Mouse (Mus musculus) myocyte (in vitro differentiated cells): ENCODE results near the gene Itga2. TPM values are rescaled to one million over a fixed set of nuclear protein-coding genes. Genes with fewer than 3 reads are reported as not detected.

Experiments
- H3K27me3 ChIP-seq: one replicate; pipeline ENCODE4 v1.6.1; 2011; ENCODE audit not compliant: control insufficient read depth, insufficient read depth, insufficient read length
- H3K36me3 ChIP-seq: one replicate; pipeline ENCODE4 v1.6.1; 2011; ENCODE audit not compliant: control insufficient read depth, insufficient read depth
- H3K4me2 ChIP-seq: one replicate; pipeline ENCODE4 v1.6.1; 2011; ENCODE audit warnings: low read depth, control low read depth
- H3K4me3 ChIP-seq: one replicate; pipeline ENCODE4 v1.5.1; 2011; ENCODE audit warnings: mild to moderate bottlenecking, control low read depth, moderate library complexity
- H3K79me2 ChIP-seq: one replicate; pipeline ENCODE4 v1.6.1; 2011; ENCODE audit not compliant: control insufficient read depth, insufficient read depth
- H3ac ChIP-seq: one replicate; pipeline ENCODE4 v1.6.1; 2011; ENCODE audit not compliant: control insufficient read depth, insufficient read length
- CEBPB ChIP-seq: IDR thresholded peaks from 2 replicates; pipeline ENCODE4 v1.6.1; 2011; ENCODE audit warnings: mild to moderate bottlenecking, moderate library complexity; ENCODE audit not compliant: poor library complexity, insufficient read depth, severe bottlenecking
- E2F4 ChIP-seq: IDR thresholded peaks from one replicate; pipeline ENCODE4 v1.6.1; 2011; ENCODE audit warnings: mild to moderate bottlenecking, control low read depth, moderate library complexity; ENCODE audit not compliant: insufficient read depth
- MAX ChIP-seq: IDR thresholded peaks from one replicate; pipeline ENCODE4 v1.6.1; 2011; ENCODE audit warnings: low read depth, mild to moderate bottlenecking, control low read depth
- MYOD1 ChIP-seq, 3 experiments: IDR thresholded peaks; one replicate each; pipeline ENCODE4 v1.6.1; 2011; ENCODE audit warnings: control low read depth in 2 of 3, low read depth in 2 of 3, mild to moderate bottlenecking in 2 of 3, moderate library complexity in 1 of 3; ENCODE audit not compliant: insufficient read length in 2 of 3, control insufficient read depth in 1 of 3
- MYOG ChIP-seq, 3 experiments: IDR thresholded peaks; one replicate each; pipeline ENCODE4 v1.6.1; 2011; ENCODE audit warnings: control low read depth in 2 of 3, low read depth in 2 of 3, mild to moderate bottlenecking in 2 of 3; ENCODE audit not compliant: insufficient read length in 2 of 3, control insufficient read depth in 1 of 3, insufficient read depth in 1 of 3
- POLR2A ChIP-seq: IDR thresholded peaks from one replicate; pipeline ENCODE4 v1.6.1; 2011; ENCODE audit warnings: low read depth, mild to moderate bottlenecking, control low read depth, moderate library complexity; ENCODE audit not compliant: insufficient read length
- POLR2AphosphoS2 ChIP-seq: IDR thresholded peaks from one replicate; pipeline ENCODE4 v1.6.1; 2011; ENCODE audit warnings: low read depth, control low read depth; ENCODE audit not compliant: insufficient read length
- REST ChIP-seq: IDR thresholded peaks from one replicate; pipeline ENCODE4 v1.6.1; 2011; ENCODE audit warnings: mild to moderate bottlenecking, control low read depth, moderate library complexity; ENCODE audit not compliant: insufficient read depth, insufficient read length
- SRF ChIP-seq: IDR thresholded peaks from one replicate; pipeline ENCODE4 v1.6.1; 2011; ENCODE audit warnings: low read depth; ENCODE audit not compliant: control insufficient read depth, insufficient read length
- TCF12 ChIP-seq: IDR thresholded peaks from one replicate; pipeline ENCODE4 v1.6.1; 2011; ENCODE audit warnings: mild to moderate bottlenecking, control low read depth; ENCODE audit not compliant: poor library complexity, insufficient read depth, severe bottlenecking
- TCF3 ChIP-seq: IDR thresholded peaks from one replicate; pipeline ENCODE4 v1.6.1; 2011; ENCODE audit warnings: low read depth, control low read depth; ENCODE audit not compliant: insufficient read length
- USF1 ChIP-seq: IDR thresholded peaks from one replicate; pipeline ENCODE4 v1.6.1; 2011; ENCODE audit warnings: low read depth, mild to moderate bottlenecking, control low read depth, moderate library complexity
- polyA plus RNA-seq: library from polyadenylated mRNA; unstranded; fragments of >200 nt; fragmentation: generic; extraction: Trizol; gene quantifications from one replicate; pipeline ENCODE4 v1.2.1, GENCODE M21; 2012; ENCODE audit warnings: missing spikeins

Gene Itga2
- polyA plus RNA-seq, 1 experiment, result 0.01 TPM

DNA sequence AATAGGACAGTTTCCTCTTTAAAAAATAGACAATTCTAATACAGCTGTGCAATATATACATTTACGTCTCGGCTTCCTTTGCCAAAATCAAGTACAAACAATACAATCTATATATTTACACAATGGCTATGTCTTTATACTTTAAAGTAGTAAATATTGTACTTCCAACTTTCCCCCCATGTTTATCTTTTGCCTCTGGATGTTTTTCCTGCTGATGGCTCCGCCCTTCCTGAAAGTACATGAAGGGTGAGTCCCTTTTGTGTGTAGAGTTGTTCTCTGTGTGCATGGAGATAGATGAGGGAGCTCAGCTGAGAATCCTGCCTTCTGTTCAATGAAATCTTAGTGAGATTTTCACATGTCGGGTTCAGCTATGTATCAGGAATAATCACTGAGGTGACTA lies 98.5 kb downstream of the Itga2 start:
- Histone ChIP-seq H3K79me2 (no peaks in the 10 kb centered on the region), H3K4me3 (no peak overlapping the region), H3K4me2 (no peak overlapping the region), H3ac (no peak overlapping the region), H3K27me3 (no peaks in the 10 kb centered on the region), H3K36me3 (peaks cover 3% of the 10 kb centered on the region)
- no peak for TF ChIP-seq TCF12
- no peak for TF ChIP-seq CEBPB
- TF ChIP-seq POLR2AphosphoS2, result no peak
- no peak for TF ChIP-seq SRF
- TF ChIP-seq MAX, result no peak
- no peak for TF ChIP-seq E2F4
- TF ChIP-seq MYOG (IDR thresholded peaks at IDR 0.05; ENCODE audit: control insufficient read depth in 1 of 3, insufficient read depth in 1 of 3, insufficient read length in 2 of 3, low read depth in 2 of 3), result no peak
- TF ChIP-seq MYOD1 (IDR thresholded peaks at IDR 0.05; ENCODE audit: control insufficient read depth in 1 of 3, insufficient read length in 2 of 3, low read depth in 2 of 3), result no peak
- TF ChIP-seq TCF3, result no peak
- TF ChIP-seq POLR2A, result no peak
- no peak for TF ChIP-seq USF1
- TF ChIP-seq REST, result no peak

- TF ChIP-seq POLR2A (no peak), SRF (no peak), MYOG (IDR thresholded peaks at IDR 0.05; ENCODE audit: control insufficient read depth in 1 of 3, insufficient read depth in 1 of 3, insufficient read length in 2 of 3, low read depth in 2 of 3) (no peak), USF1 (no peak), MAX (no peak), TCF12 (no peak), TCF3 (no peak), E2F4 (no peak), CEBPB (no peak), REST (no peak), MYOD1 (IDR thresholded peaks at IDR 0.05; ENCODE audit: control insufficient read depth in 1 of 3, insufficient read length in 2 of 3, low read depth in 2 of 3) (no peak), POLR2AphosphoS2 (no peak)
Observed at GRCm38 (mm10) chr13:114832761-114833160, 99.1 kb downstream of the Itga2 start.

GRCm38 (mm10) chr13:114831367-114831833 lies 100.5 kb downstream of the Itga2 start:
- Histone ChIP-seq H3K79me2 (no peaks in the 10 kb centered on the region), H3K36me3 (peaks cover 9% of the 10 kb centered on the region), H3ac (no peak overlapping the region), H3K4me3 (no peak overlapping the region), H3K27me3 (no peaks in the 10 kb centered on the region), H3K4me2 (no peak overlapping the region)
- TF ChIP-seq MAX (no peak), REST (no peak), POLR2AphosphoS2 (no peak), POLR2A (no peak), E2F4 (no peak), TCF12 (no peak), SRF (no peak), TCF3 (no peak), CEBPB (no peak), MYOD1 (IDR thresholded peaks at IDR 0.05; ENCODE audit: control insufficient read depth in 1 of 3, insufficient read length in 2 of 3, low read depth in 2 of 3) (no peak), USF1 (no peak), MYOG (IDR thresholded peaks at IDR 0.05; ENCODE audit: control insufficient read depth in 1 of 3, insufficient read depth in 1 of 3, insufficient read length in 2 of 3, low read depth in 2 of 3) (no peak)

More at GRCm38 (mm10) chr13:114832761-114833160, 99.1 kb downstream of the Itga2 start:
- Histone ChIP-seq H3K79me2 (no peaks in the 10 kb centered on the region), H3K36me3 (peaks cover 9% of the 10 kb centered on the region), H3K4me3 (no peak overlapping the region), H3K4me2 (no peak overlapping the region), H3ac (no peak overlapping the region), H3K27me3 (no peaks in the 10 kb centered on the region)

DNA sequence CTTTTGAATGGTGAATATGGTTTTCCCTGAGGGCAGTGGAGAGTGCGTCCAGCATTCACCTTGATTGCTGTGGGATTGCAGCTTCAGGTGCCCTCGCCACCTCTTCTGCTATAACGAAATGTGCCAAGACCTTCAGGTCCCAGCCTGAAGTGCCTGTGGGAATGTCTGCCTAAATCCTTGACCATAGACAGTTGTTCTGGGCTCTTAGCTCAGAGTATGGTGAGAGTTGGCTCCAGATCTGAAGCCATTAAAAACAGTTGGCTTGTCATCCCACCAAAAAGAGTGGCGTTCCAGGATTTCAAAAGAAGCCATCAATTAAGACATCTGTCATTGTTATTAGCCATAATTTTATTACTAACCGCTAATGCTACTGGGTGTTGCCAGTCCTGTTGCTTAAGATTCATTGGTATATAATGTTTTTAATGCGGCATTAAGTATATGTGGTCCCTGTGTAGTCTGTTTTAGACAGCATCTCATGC lies 106.5 kb downstream of the Itga2 start:
- Histone ChIP-seq H3K27me3 (no peaks in the 10 kb centered on the region), H3ac (no peak overlapping the region), H3K4me3 (no peak overlapping the region), H3K79me2 (peaks cover 5% of the 10 kb centered on the region), H3K4me2 (no peak overlapping the region), H3K36me3 (peaks cover 37% of the 10 kb centered on the region)
- no peak for TF ChIP-seq TCF12
- no peak for TF ChIP-seq CEBPB
- no peak for TF ChIP-seq TCF3
- TF ChIP-seq POLR2A, result no peak
- no peak for TF ChIP-seq E2F4

- TF ChIP-seq MYOG (IDR thresholded peaks at IDR 0.05; ENCODE audit: control insufficient read depth in 1 of 3, insufficient read depth in 1 of 3, insufficient read length in 2 of 3, low read depth in 2 of 3) (no peak), TCF12 (no peak), REST (no peak), CEBPB (no peak), TCF3 (no peak), MAX (no peak), POLR2AphosphoS2 (no peak), MYOD1 (IDR thresholded peaks at IDR 0.05; ENCODE audit: control insufficient read depth in 1 of 3, insufficient read length in 2 of 3, low read depth in 2 of 3) (no peak), USF1 (no peak), E2F4 (no peak), SRF (no peak), POLR2A (no peak)
- Histone ChIP-seq H3K4me3 (no peak overlapping the region), H3K36me3 (peaks cover 29% of the 10 kb centered on the region)
Observed at GRCm38 (mm10) chr13:114822871-114823270, 109.0 kb downstream of the Itga2 start.

More at GRCm38 (mm10) chr13:114822871-114823270, 109.0 kb downstream of the Itga2 start:
- Histone ChIP-seq H3K79me2 (peaks cover 17% of the 10 kb centered on the region), H3K27me3 (no peaks in the 10 kb centered on the region), H3K4me2 (no peak overlapping the region), H3ac (no peak overlapping the region)
